Mouse (Mus musculus): ENCODE data around the gene Smco3. TPM values are rescaled to one million over a fixed set of nuclear protein-coding genes. Genes with fewer than 3 reads are reported as not detected.

Gene Smco3
- polyA plus RNA-seq, 1 experiment from 2014 or later = 1.1 TPM

GRCm38 (mm10) chr6:136852348-136852747 lies 17.1 kb upstream of the Smco3 start:
- H3K4me1 ChIP-seq (ENCODE audit: control insufficient read depth, insufficient read depth, low read length) = peaks cover 4% of the 10 kb centered on the region; the same call in 1 of the 2 replicates
- no peak overlapping the region for H3K4me2 ChIP-seq (replicated peaks; ENCODE audit: low read depth, low read length)
- H3K4me3 ChIP-seq (ENCODE audit: low read length) = no peak overlapping the region
- ATAC-seq (ENCODE audit: low FRiP score, low TSS enrichment) = peak; percentile 28; the same call in 1 of the 2 replicates
- no peaks in the 10 kb centered on the region for H3K9me3 ChIP-seq (ENCODE audit: control insufficient read depth, low read length)
- H3K36me3 ChIP-seq (ENCODE audit: control insufficient read depth, insufficient read depth, low read length) = no peaks in the 10 kb centered on the region
- H3K27ac ChIP-seq (ENCODE audit: low read depth, low read length) = peak overlapping the region; percentile 55; the same call in 1 of the 2 replicates
- no peak overlapping the region for H3K9ac ChIP-seq (ENCODE audit: low read depth, low read length)
- no peaks in the 10 kb centered on the region for H3K27me3 ChIP-seq (ENCODE audit: control insufficient read depth, insufficient read depth, low read length)
- 75% methylated on average over 4 of the region's 4 CpGs for WGBS

GRCm38 (mm10) chr6:136850267-136850666 lies 15.0 kb upstream of the Smco3 start:
- peaks cover 4% of the 10 kb centered on the region; the same call in 1 of the 2 replicates for H3K4me1 ChIP-seq (ENCODE audit: control insufficient read depth, insufficient read depth, low read length)
- no peak for ATAC-seq (ENCODE audit: low FRiP score, low TSS enrichment)
- H3K9ac ChIP-seq (ENCODE audit: low read depth, low read length) = no peak overlapping the region
- no peaks in the 10 kb centered on the region for H3K36me3 ChIP-seq (ENCODE audit: control insufficient read depth, insufficient read depth, low read length)
- H3K27ac ChIP-seq (ENCODE audit: low read depth, low read length) = no peak overlapping the region
- no peaks in the 10 kb centered on the region for H3K9me3 ChIP-seq (ENCODE audit: control insufficient read depth, low read length)
- no peaks in the 10 kb centered on the region for H3K27me3 ChIP-seq (ENCODE audit: control insufficient read depth, insufficient read depth, low read length)
- H3K4me3 ChIP-seq (ENCODE audit: low read length) = no peak overlapping the region
- no peak overlapping the region for H3K4me2 ChIP-seq (replicated peaks; ENCODE audit: low read depth, low read length)
- 73% methylated on average over 6 of the region's 6 CpGs for WGBS

GRCm38 (mm10) chr6:136848971-136849370 lies 13.7 kb upstream of the Smco3 start:
- ATAC-seq (ENCODE audit: low FRiP score, low TSS enrichment) = no peak
- H3K4me1 ChIP-seq (ENCODE audit: control insufficient read depth, insufficient read depth, low read length) = peaks cover 4% of the 10 kb centered on the region; the same call in 1 of the 2 replicates
- H3K4me3 ChIP-seq (ENCODE audit: low read length) = no peak overlapping the region
- no peaks in the 10 kb centered on the region for H3K9me3 ChIP-seq (ENCODE audit: control insufficient read depth, low read length)
- 89% methylated on average over 5 of the region's 5 CpGs for WGBS
- H3K9ac ChIP-seq (ENCODE audit: low read depth, low read length) = no peak overlapping the region
- no peaks in the 10 kb centered on the region for H3K36me3 ChIP-seq (ENCODE audit: control insufficient read depth, insufficient read depth, low read length)
- no peak overlapping the region for H3K27ac ChIP-seq (ENCODE audit: low read depth, low read length)
- H3K27me3 ChIP-seq (ENCODE audit: control insufficient read depth, insufficient read depth, low read length) = no peaks in the 10 kb centered on the region
- no peak overlapping the region for H3K4me2 ChIP-seq (replicated peaks; ENCODE audit: low read depth, low read length)

- Histone ChIP-seq H3K27ac (ENCODE audit: low read depth, low read length) (no peak overlapping the region), H3K4me3 (ENCODE audit: low read length) (no peak overlapping the region), H3K9ac (ENCODE audit: low read depth, low read length) (no peak overlapping the region), H3K4me1 (ENCODE audit: control insufficient read depth, insufficient read depth, low read length) (peaks cover 4% of the 10 kb centered on the region; the same call in 1 of the 2 replicates), H3K9me3 (ENCODE audit: control insufficient read depth, low read length) (no peaks in the 10 kb centered on the region), H3K36me3 (ENCODE audit: control insufficient read depth, insufficient read depth, low read length) (no peaks in the 10 kb centered on the region), H3K27me3 (ENCODE audit: control insufficient read depth, insufficient read depth, low read length) (no peaks in the 10 kb centered on the region), H3K4me2 (replicated peaks; ENCODE audit: low read depth, low read length) (no peak overlapping the region)
- no peak for ATAC-seq (ENCODE audit: low FRiP score, low TSS enrichment)
- WGBS = 90% methylated on average over 8 of the region's 8 CpGs
These were observed 13.1 kb upstream of the Smco3 start for GRCm38 (mm10) chr6:136848399-136848798.

- Histone ChIP-seq H3K4me2 (replicated peaks; ENCODE audit: low read depth, low read length) (no peak overlapping the region), H3K4me3 (ENCODE audit: low read length) (no peak overlapping the region), H3K9ac (ENCODE audit: low read depth, low read length) (no peak overlapping the region), H3K27ac (ENCODE audit: low read depth, low read length) (no peak overlapping the region), H3K4me1 (ENCODE audit: control insufficient read depth, insufficient read depth, low read length) (0 out of 2 replicates have a peak, but pooled peaks cover 3% of the 10 kb centered on the region), H3K9me3 (ENCODE audit: control insufficient read depth, low read length) (no peaks in the 10 kb centered on the region), H3K36me3 (ENCODE audit: control insufficient read depth, insufficient read depth, low read length) (no peaks in the 10 kb centered on the region), H3K27me3 (ENCODE audit: control insufficient read depth, insufficient read depth, low read length) (no peaks in the 10 kb centered on the region)
- WGBS = 27% methylated on average over 2 of the region's 2 CpGs
- ATAC-seq (ENCODE audit: low FRiP score, low TSS enrichment) = no peak
These were observed 12.5 kb upstream of the Smco3 start for GRCm38 (mm10) chr6:136847790-136848189.

GRCm38 (mm10) chr6:136847267-136847666 lies 12.0 kb upstream of the Smco3 start:
- Histone ChIP-seq H3K4me1 (ENCODE audit: control insufficient read depth, insufficient read depth, low read length) (no peaks in the 10 kb centered on the region), H3K9me3 (ENCODE audit: control insufficient read depth, low read length) (no peaks in the 10 kb centered on the region), H3K27me3 (ENCODE audit: control insufficient read depth, insufficient read depth, low read length) (no peaks in the 10 kb centered on the region), H3K27ac (ENCODE audit: low read depth, low read length) (no peak overlapping the region), H3K4me3 (ENCODE audit: low read length) (no peak overlapping the region), H3K4me2 (replicated peaks; ENCODE audit: low read depth, low read length) (no peak overlapping the region), H3K36me3 (ENCODE audit: control insufficient read depth, insufficient read depth, low read length) (no peaks in the 10 kb centered on the region), H3K9ac (ENCODE audit: low read depth, low read length) (no peak overlapping the region)
- no peak for ATAC-seq (ENCODE audit: low FRiP score, low TSS enrichment)
- 95% methylated on average over 3 of the region's 3 CpGs for WGBS

- Histone ChIP-seq H3K27me3 (ENCODE audit: control insufficient read depth, insufficient read depth, low read length) (no peaks in the 10 kb centered on the region), H3K27ac (ENCODE audit: low read depth, low read length) (no peak overlapping the region), H3K4me1 (ENCODE audit: control insufficient read depth, insufficient read depth, low read length) (no peaks in the 10 kb centered on the region), H3K4me3 (ENCODE audit: low read length) (no peak overlapping the region), H3K9me3 (ENCODE audit: control insufficient read depth, low read length) (no peaks in the 10 kb centered on the region), H3K4me2 (replicated peaks; ENCODE audit: low read depth, low read length) (no peak overlapping the region), H3K9ac (ENCODE audit: low read depth, low read length) (no peak overlapping the region), H3K36me3 (ENCODE audit: control insufficient read depth, insufficient read depth, low read length) (no peaks in the 10 kb centered on the region)
- no peak for ATAC-seq (ENCODE audit: low FRiP score, low TSS enrichment)
- WGBS = 73% methylated on average over 5 of the region's 5 CpGs
These were observed 10.6 kb upstream of the Smco3 start for GRCm38 (mm10) chr6:136845706-136846480.

- Histone ChIP-seq H3K36me3 (ENCODE audit: control insufficient read depth, insufficient read depth, low read length) (no peaks in the 10 kb centered on the region), H3K27ac (ENCODE audit: low read depth, low read length) (no peak overlapping the region), H3K4me3 (ENCODE audit: low read length) (no peak overlapping the region), H3K27me3 (ENCODE audit: control insufficient read depth, insufficient read depth, low read length) (no peaks in the 10 kb centered on the region), H3K9ac (ENCODE audit: low read depth, low read length) (no peak overlapping the region), H3K4me2 (replicated peaks; ENCODE audit: low read depth, low read length) (no peak overlapping the region), H3K9me3 (ENCODE audit: control insufficient read depth, low read length) (no peaks in the 10 kb centered on the region), H3K4me1 (ENCODE audit: control insufficient read depth, insufficient read depth, low read length) (no peaks in the 10 kb centered on the region)
- ATAC-seq (ENCODE audit: low FRiP score, low TSS enrichment) = no peak
- WGBS = 76% methylated on average over 2 of the region's 2 CpGs
These were observed 9.7 kb upstream of the Smco3 start for GRCm38 (mm10) chr6:136844903-136845302.

GRCm38 (mm10) chr6:136837323-136837722 lies 2.1 kb upstream of the Smco3 start:
- no peaks in the 10 kb centered on the region for H3K9me3 ChIP-seq (ENCODE audit: control insufficient read depth, low read length)
- no peak overlapping the region for H3K9ac ChIP-seq (ENCODE audit: low read depth, low read length)
- no peak for ATAC-seq (ENCODE audit: low FRiP score, low TSS enrichment)
- WGBS = 82% methylated on average over 3 of the region's 3 CpGs
- no peak overlapping the region for H3K27ac ChIP-seq (ENCODE audit: low read depth, low read length)
- no peak overlapping the region for H3K4me2 ChIP-seq (replicated peaks; ENCODE audit: low read depth, low read length)
- no peaks in the 10 kb centered on the region for H3K4me1 ChIP-seq (ENCODE audit: control insufficient read depth, insufficient read depth, low read length)
- no peaks in the 10 kb centered on the region for H3K36me3 ChIP-seq (ENCODE audit: control insufficient read depth, insufficient read depth, low read length)
- no peak overlapping the region for H3K4me3 ChIP-seq (ENCODE audit: low read length)
- H3K27me3 ChIP-seq (ENCODE audit: control insufficient read depth, insufficient read depth, low read length) = no peaks in the 10 kb centered on the region
